Mouse (Mus musculus) cerebellum, adult 2 months (tissue): ENCODE measurements around the gene Ssr1. TPM values are rescaled to one million over a fixed set of nuclear protein-coding genes. Genes with fewer than 3 reads are reported as not detected.

Experiments used
- DNase-seq, 2 experiments: peaks; one replicate each; pipeline ENCODE4 v3.0.0; 2021
- H3K27ac ChIP-seq: fragments of 200-500 bp; 2 replicates; pipeline ENCODE4 v1.5.1; 2012; ENCODE audit warnings: low read length, control low read depth, inconsistent platforms; ENCODE audit not compliant: insufficient read depth
- H3K27me3 ChIP-seq: fragments of 200-500 bp; 2 replicates; pipeline ENCODE4 v1.6.1; 2012; ENCODE audit warnings: inconsistent platforms, mild to moderate bottlenecking, low read length, moderate library complexity; ENCODE audit not compliant: control insufficient read depth, insufficient read depth
- H3K4me1 ChIP-seq: fragments of 200-500 bp; 2 replicates; pipeline ENCODE4 v1.6.1; 2011; ENCODE audit warnings: low read length; ENCODE audit not compliant: control insufficient read depth, insufficient read depth
- H3K4me3 ChIP-seq: fragments of 200-500 bp; replicated peaks from 2 replicates; pipeline ENCODE3; 2011; ENCODE audit warnings: mild to moderate bottlenecking, low read depth, low read length, control low read depth; ENCODE audit not compliant: insufficient read depth
- CTCF ChIP-seq: fragments of 200-500 bp; IDR thresholded peaks from 2 replicates; pipeline ENCODE4 v1.5.1; 2011; ENCODE audit warnings: low read depth, mild to moderate bottlenecking, control low read depth, low read length, moderate library complexity, borderline replicate concordance; ENCODE audit not compliant: insufficient read depth
- POLR2A ChIP-seq: fragments of 200-500 bp; IDR thresholded peaks from 2 replicates; pipeline ENCODE4 v1.6.1; 2011; ENCODE audit warnings: low read length, control low read depth, borderline replicate concordance; ENCODE audit not compliant: insufficient read depth
- WGBS: fragments of 180-500 bp; shearing (Covaris S2); methylation state at CpG from one replicate; pipeline ENCODE4 v1.1.7; 2018; 5-methylcytosine and 5-hydroxymethylcytosine counted together
- polyA plus RNA-seq: library from polyadenylated mRNA; depleted of rRNA; stranded (reverse); fragments of >200 nt; gene quantifications from 2 replicates; pipeline ENCODE4 v1.2.3, GENCODE M21; 2012; rRNA removed

Gene Ssr1
- polyA plus RNA-seq, 1 experiment, result 29.7 TPM

DNA sequence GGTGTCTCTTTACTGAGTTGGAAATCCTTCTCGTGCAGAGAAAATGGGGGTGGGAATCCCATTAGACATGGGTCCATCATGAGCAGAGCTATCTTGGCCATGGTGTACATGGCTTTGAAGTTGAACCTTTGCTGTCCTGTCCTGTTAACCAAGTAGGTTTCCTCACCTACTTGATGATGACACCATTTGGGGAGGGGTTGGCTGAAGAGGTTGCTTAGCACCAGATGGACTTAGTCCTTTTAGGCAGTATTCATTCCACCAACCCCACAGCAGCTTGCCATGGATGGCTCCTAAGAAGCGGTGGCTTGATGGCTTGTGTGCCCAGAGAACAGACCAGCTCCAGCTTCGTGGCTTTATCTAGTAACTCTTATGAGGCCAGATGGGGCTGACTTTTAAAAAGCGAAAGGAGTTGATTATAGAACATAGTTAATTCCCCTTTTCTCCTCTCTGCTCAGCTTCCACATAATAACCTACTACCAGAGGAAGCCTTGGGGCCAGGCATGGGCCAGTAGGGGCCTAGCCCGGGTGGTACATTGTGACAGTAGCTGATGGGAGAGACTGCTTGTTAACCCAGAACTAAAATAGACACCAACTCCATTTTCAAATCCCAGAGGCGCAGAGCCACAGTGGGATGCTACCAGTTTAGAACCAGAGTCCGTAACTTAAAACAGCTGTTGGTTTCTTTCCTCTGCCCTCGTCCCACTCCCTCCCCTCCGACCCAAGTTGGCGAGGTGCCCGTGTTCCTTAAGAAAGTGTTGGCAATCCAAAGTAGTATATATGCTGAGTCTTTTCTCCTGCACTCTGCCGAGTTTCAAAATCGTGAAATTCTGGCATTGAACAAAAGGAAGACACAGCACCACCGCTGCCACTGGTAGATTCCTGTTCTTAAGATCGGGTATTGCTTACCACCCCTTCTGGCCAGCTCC lies 75.4 kb downstream of the Ssr1 start:
- H3K27ac ChIP-seq, result no peak overlapping the region
- no peak overlapping the region for H3K4me3 ChIP-seq
- TF ChIP-seq POLR2A (no peak), CTCF (no peak)
- no peaks in the 10 kb centered on the region for H3K4me1 ChIP-seq
- WGBS, result 70% methylated on average over 15 of the region's 15 CpGs
- DNase-seq, result no peak
- H3K27me3 ChIP-seq, result no peaks in the 10 kb centered on the region; the same call in 1 of the 2 replicates

Other genes starting within 250 kb of the Ssr1 start
- 39.2 and 43.8 TPM in 2 replicates for gene Rreb1, start 215.8 kb downstream of the Ssr1 start, polyA plus RNA-seq
- gene Riok1, start 42.8 kb upstream of the Ssr1 start, polyA plus RNA-seq, result 33.1 and 34.0 TPM in 2 replicates
- 0.73 and 0.82 TPM in 2 replicates for gene Cage1, start 42.9 kb upstream of the Ssr1 start, polyA plus RNA-seq
- 0.10 and 0.19 TPM in 2 replicates for gene Dsp, start 157.1 kb upstream of the Ssr1 start, polyA plus RNA-seq
- gene Snrnp48, start 210.7 kb upstream of the Ssr1 start, polyA plus RNA-seq, result 35.6 and 37.7 TPM in 2 replicates